Mouse (Mus musculus): ENCODE data around the gene Khdc4. TPM values are rescaled to one million over a fixed set of nuclear protein-coding genes. Genes with fewer than 3 reads are reported as not detected.
"Not testable (repeated sequence)": the region's sequence is repeated elsewhere in the genome, so short reads cannot be mapped to it uniquely, and the experiment has no call there.

Khdc4 gene
- polyA plus RNA-seq, 1 experiment from 2014 or later = 86.7 TPM

DNA sequence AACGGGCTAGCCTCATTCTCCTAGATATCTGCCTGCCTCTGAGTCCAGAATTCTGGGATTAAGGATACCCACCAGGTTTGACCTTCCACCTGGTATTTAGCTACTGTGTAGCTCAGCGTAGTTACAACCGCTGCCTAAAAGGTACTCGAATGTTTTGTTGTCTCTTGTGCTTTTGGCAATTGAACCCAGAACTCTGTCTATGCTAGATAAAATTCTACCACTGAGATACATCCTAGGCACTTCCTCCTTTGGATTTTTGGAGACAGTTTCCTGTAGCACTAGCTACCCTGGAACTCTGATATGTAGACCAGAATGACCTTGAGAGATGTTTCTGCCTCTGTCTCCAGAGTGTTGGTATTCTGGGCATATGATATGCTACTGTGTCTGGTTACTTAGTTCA is 28.1 kb downstream of the Khdc4 start:
- Histone ChIP-seq H3K9ac (no peak overlapping the region), H3K27ac (no peak overlapping the region), H3K4me2 (no peak overlapping the region), H3K4me1 (peaks cover 14% of the 10 kb centered on the region), H3K36me3 (peaks cover 50% of the 10 kb centered on the region), H3K9me3 (no peaks in the 10 kb centered on the region), H3K27me3 (no peaks in the 10 kb centered on the region), H3K4me3 (no peak overlapping the region)
- 92% methylated on average over 4 of the region's 4 CpGs for WGBS
- no peak for ATAC-seq (ENCODE audit: insufficient number of reproducible peaks, low FRiP score, low TSS enrichment, low read depth)

DNA sequence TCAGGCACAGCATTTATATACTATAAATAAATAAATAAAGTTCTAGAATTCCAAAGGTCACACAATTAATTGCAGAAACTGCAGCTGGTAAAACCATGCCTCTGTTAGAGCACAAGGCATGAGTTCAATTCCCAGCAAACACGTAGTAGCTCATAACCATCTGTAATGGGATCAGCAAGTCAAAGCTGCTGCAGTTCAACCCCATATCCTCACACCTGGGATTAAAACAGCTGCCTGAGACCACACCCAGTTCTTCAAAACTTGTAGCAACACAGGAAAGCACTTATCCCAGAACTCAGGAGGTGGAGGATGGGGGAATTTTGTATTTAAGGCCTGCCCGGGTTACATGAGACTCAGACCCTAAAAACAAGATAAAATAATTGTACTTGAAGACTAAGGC is 29.1 kb downstream of the Khdc4 start:
- H3K36me3 ChIP-seq = peaks cover 48% of the 10 kb centered on the region
- WGBS = 47% methylated on average over 2 of the region's 2 CpGs
- no peak for ATAC-seq (ENCODE audit: insufficient number of reproducible peaks, low FRiP score, low TSS enrichment, low read depth)

DNA sequence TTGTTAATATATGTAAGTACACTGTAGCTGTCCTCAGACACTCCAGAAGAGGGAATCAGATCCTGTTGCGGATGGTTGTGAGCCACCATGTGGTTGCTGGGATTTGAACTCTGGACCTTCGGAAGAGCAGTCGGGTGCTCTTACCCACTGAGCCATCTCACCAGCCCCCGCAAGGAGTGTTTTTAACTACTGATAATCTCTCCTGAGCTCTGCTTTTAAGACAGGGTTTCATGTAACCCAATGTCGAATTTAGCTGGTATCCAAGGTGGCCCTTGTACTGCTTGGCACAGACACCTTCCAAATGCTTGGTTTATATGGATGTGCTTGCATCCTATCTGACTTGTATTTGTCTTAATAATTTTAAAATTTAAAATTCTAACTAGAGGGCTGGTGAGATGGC is 30.1 kb downstream of the Khdc4 start:
- not testable (repeated sequence) for ATAC-seq (ENCODE audit: insufficient number of reproducible peaks, low FRiP score, low TSS enrichment, low read depth); H3K9ac ChIP-seq; H3K4me2 ChIP-seq; H3K27me3 ChIP-seq; H3K4me3 ChIP-seq; H3K27ac ChIP-seq; H3K9me3 ChIP-seq
- Histone ChIP-seq H3K36me3 (peaks cover 48% of the 10 kb centered on the region), H3K4me1 (peaks cover 21% of the 10 kb centered on the region)
- WGBS = 83% methylated on average over 5 of the region's 5 CpGs

More for the DNA sequence above, 29.1 kb downstream of the Khdc4 start:
- no peaks in the 10 kb centered on the region for H3K9me3 ChIP-seq
- no peak overlapping the region for H3K9ac ChIP-seq
- no peak overlapping the region for H3K4me2 ChIP-seq
- H3K4me1 ChIP-seq = peaks cover 21% of the 10 kb centered on the region
- H3K27ac ChIP-seq = peak overlapping the region; percentile 8; the same call in 1 of the 2 replicates
- H3K27me3 ChIP-seq = no peaks in the 10 kb centered on the region
- no peak overlapping the region for H3K4me3 ChIP-seq

DNA sequence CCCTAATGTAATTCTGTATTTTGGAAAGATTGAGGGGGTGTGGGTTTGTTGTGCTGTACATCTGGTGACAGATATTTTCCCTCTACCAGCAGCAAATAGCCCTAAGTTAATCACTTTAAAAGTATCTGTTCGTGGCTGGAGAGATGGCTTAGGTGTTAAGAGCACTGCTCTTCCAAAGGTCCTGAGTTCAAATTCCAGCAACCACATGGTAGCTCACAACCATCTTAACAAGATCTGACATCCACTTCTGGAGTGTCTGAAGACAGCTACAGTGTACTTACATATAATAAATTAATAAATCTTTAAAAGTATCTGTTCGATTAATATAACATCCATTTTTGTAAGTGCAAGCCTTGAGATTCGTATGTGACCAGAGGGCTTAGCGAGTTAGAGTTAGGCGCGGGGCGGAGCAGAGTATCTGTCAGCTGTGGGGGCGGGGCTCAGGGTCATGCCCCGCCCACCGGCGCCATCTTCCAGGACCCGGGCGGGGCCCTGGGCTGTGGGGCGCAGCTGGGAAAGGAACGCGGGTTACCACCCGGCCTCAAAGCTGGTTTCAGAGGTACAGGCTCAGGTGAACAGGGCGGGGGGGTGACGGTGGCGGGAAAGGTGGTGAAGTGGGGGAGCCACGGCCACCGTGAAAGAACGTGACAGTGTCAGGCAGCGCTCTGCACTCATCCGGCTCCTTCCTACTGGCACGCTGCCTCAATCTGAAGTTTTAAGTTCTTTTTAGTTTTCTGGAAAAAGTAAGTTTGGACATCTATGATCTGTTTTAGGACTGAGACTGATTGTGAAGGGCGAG is 31.0 kb downstream of the Khdc4 start, which contains the start of gene Rit1:
Gene Rit1, plus strand, starts transcription at position 440 of the 799 bp plus-strand sequence.
- Histone ChIP-seq H3K4me1 (peaks cover 21% of the 10 kb centered on the region), H3K27ac (peak within 1 kb of the TSS; percentile 83), H3K4me3 (peak within 1 kb of the TSS; percentile 75), H3K36me3 (peaks cover 49% of the 10 kb centered on the region), H3K9ac (peak within 1 kb of the TSS; percentile 57), H3K4me2 (peak within 1 kb of the TSS; percentile 82), H3K27me3 (no peaks in the 10 kb centered on the region), H3K9me3 (no peaks in the 10 kb centered on the region)
- ATAC-seq (ENCODE audit: insufficient number of reproducible peaks, low FRiP score, low TSS enrichment, low read depth) = peak; percentile 93
- 2% methylated on average over 27 of the region's 27 CpGs for WGBS

DNA sequence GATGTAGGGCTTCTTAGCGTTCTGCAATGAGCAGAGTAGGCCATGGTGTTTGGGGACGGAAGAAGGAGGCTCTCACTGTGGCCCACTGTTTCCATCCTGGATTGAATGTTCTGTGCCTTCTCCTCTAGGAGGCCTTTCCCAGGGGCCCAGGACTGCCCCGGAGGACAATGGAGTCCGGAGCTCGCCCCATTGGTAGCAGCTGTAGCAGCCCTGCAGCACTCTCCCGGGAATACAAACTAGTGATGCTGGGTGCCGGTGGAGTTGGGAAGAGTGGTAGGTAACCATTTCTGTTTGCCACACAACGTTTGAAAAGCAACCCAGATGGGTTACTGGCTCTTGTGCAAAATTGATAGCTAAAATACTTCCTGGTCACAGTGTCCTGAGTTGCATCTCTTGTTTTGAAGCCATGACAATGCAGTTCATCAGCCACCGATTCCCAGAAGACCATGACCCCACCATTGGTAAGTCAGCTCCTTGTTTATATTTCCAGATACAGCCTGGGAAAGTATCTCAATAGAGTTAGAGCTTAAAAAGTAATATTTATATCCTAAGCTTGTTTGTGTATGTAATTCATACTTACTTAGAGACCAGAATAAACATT is 31.7 kb downstream of the Khdc4 start:
- H3K4me3 ChIP-seq = peak overlapping the region; percentile 75
- 9% methylated on average over 9 of the region's 9 CpGs for WGBS
- peak; percentile 64 for ATAC-seq (ENCODE audit: insufficient number of reproducible peaks, low FRiP score, low TSS enrichment, low read depth)

DNA sequence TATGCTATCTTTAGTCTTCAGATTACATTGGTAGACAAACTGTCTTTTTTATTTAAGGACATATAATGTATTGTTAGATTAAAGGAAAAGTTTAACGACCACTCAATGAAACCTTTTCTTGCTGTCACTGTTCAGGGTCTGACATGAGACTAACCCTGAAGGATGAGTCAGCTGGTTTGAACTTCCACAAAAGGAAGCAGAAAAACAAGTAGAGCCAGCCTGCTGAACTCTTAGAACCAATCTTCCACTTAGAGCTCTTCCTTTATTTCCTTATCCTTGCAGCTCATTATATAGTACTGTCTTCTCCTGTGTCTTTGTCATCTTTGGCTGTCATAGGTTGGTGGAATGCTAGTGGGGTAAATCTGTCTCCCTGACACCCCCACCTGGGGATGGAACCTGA is 32.2 kb downstream of the Khdc4 start:
- WGBS = 69% methylated on average over 1 of the region's 1 CpGs

More for the DNA sequence above, 31.7 kb downstream of the Khdc4 start:
- no peaks in the 10 kb centered on the region for H3K9me3 ChIP-seq
- peaks cover 47% of the 10 kb centered on the region for H3K36me3 ChIP-seq
- no peaks in the 10 kb centered on the region for H3K27me3 ChIP-seq
- peak overlapping the region; percentile 57 for H3K9ac ChIP-seq
- H3K4me1 ChIP-seq = peaks cover 21% of the 10 kb centered on the region
- H3K27ac ChIP-seq = peak overlapping the region; percentile 83
- peak overlapping the region; percentile 82 for H3K4me2 ChIP-seq

DNA sequence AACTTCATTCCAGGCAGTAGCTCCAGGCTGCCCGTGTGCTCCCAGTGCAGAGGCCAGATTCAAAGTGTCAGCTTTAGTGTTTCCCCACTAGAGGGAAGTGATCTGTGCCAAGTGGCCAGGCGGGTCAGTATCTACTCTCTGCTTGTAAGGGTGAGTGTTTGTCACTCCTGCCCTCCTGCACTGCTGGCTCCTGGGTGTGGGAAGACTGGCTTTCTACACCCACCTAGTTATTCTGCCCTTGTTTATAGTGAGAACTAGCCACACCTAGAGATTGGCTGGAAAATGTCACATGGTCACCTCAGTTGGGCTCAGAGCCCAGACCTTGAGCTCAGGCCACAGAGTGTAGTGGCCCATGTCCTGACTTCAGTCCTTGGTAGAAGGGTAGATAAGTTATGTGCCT is 33.5 kb downstream of the Khdc4 start:
- ATAC-seq (ENCODE audit: insufficient number of reproducible peaks, low FRiP score, low TSS enrichment, low read depth) = no peak
- no peaks in the 10 kb centered on the region for H3K27me3 ChIP-seq
- no peak overlapping the region for H3K4me2 ChIP-seq
- peaks cover 21% of the 10 kb centered on the region for H3K4me1 ChIP-seq
- H3K27ac ChIP-seq = no peak overlapping the region
- peaks cover 42% of the 10 kb centered on the region for H3K36me3 ChIP-seq
- no peak overlapping the region for H3K9ac ChIP-seq
- H3K4me3 ChIP-seq = no peak overlapping the region
- WGBS = 53% methylated on average over 2 of the region's 2 CpGs
- H3K9me3 ChIP-seq = no peaks in the 10 kb centered on the region

More for the DNA sequence above, 32.2 kb downstream of the Khdc4 start:
- ATAC-seq (ENCODE audit: insufficient number of reproducible peaks, low FRiP score, low TSS enrichment, low read depth) = no peak
- H3K4me3 ChIP-seq = peak overlapping the region; percentile 10
- H3K9me3 ChIP-seq = no peaks in the 10 kb centered on the region
- H3K27ac ChIP-seq = 0 out of 2 replicates have a peak overlapping the region, but pooled peaks have one; percentile 38
- peaks cover 44% of the 10 kb centered on the region for H3K36me3 ChIP-seq
- H3K27me3 ChIP-seq = no peaks in the 10 kb centered on the region
- H3K9ac ChIP-seq = no peak overlapping the region
- H3K4me2 ChIP-seq = peak overlapping the region; percentile 30
- H3K4me1 ChIP-seq = peaks cover 21% of the 10 kb centered on the region

DNA sequence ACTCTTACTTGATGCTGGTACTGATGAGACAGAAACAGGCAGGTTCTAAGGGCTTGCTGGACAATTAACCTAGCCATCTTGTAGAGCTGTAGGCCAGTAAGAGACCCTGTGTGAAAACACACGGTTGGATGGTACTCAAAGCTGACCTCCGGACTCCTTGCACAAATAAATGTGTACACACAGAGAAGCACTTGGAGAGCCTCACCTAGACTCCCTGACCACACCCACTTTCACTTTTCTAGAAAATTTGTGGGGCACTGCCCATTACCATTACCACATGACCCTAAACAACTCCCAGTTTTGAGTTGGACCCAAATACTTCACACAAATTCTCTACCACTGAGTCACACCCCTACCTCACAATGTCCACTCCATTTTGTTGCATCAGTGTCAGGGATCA is 51.0 kb downstream of the Khdc4 start:
- no peaks in the 10 kb centered on the region for H3K9me3 ChIP-seq
- H3K27ac ChIP-seq = no peak overlapping the region
- no peak overlapping the region for H3K9ac ChIP-seq
- H3K4me1 ChIP-seq = no peaks in the 10 kb centered on the region
- no peak overlapping the region for H3K4me2 ChIP-seq
- H3K27me3 ChIP-seq = no peaks in the 10 kb centered on the region
- ATAC-seq (ENCODE audit: insufficient number of reproducible peaks, low FRiP score, low TSS enrichment, low read depth) = no peak
- peaks cover 5% of the 10 kb centered on the region; the same call in 1 of the 2 replicates for H3K36me3 ChIP-seq
- 95% methylated on average over 2 of the region's 2 CpGs for WGBS
- H3K4me3 ChIP-seq = no peak overlapping the region

DNA sequence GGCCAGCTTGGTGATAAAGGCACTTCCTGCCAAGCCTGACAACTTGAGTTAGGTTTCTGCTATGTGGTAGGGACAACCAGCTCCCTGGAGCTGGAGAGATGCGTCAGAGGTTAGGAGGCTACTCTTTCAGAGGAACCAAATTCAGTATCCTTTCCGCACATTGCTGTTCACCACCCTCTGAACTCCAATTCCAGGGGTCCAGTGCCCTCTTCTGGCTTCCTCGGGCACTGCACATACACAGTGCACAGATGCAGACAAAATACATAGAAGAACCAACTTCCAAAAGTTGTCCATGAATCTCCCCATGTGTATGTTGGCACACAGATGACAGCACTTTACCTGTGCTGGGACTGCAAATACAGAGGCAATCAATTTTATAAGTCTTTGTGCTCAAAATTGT is 53.0 kb downstream of the Khdc4 start:
- no peak for ATAC-seq (ENCODE audit: insufficient number of reproducible peaks, low FRiP score, low TSS enrichment, low read depth)
- no peak overlapping the region for H3K9ac ChIP-seq
- H3K27ac ChIP-seq = no peak overlapping the region
- H3K4me3 ChIP-seq = no peak overlapping the region
- H3K4me2 ChIP-seq = no peak overlapping the region
- WGBS = 53% methylated on average over 3 of the region's 3 CpGs
- H3K27me3 ChIP-seq = no peaks in the 10 kb centered on the region
- no peaks in the 10 kb centered on the region; the same call in 1 of the 2 replicates for H3K36me3 ChIP-seq
- H3K4me1 ChIP-seq = no peaks in the 10 kb centered on the region
- no peaks in the 10 kb centered on the region for H3K9me3 ChIP-seq

DNA sequence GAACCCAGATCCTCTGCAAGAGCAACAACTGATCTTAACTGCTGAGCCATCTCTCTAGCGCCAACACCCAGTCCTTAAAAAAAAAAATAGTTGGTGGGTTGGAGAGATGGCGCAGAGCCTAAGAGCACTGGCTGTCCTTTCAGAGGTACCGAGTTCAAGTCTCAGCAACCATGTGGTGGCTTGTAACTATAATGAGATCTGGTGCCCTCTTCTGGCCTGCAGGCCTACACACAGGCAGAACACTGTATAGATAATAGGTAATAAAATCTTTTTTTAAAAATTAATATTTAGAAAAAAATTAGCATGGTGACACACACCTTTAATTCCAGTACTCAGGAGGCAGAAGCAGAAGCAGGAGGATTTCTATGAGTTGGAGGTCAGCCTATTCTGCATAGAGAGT is 54.5 kb downstream of the Khdc4 start:
- Histone ChIP-seq H3K36me3 (peaks cover 3% of the 10 kb centered on the region), H3K4me1 (no peaks in the 10 kb centered on the region), H3K27ac (no peak overlapping the region), H3K9ac (no peak overlapping the region), H3K9me3 (no peaks in the 10 kb centered on the region), H3K27me3 (no peaks in the 10 kb centered on the region), H3K4me2 (no peak overlapping the region), H3K4me3 (no peak overlapping the region)
- no peak for ATAC-seq (ENCODE audit: insufficient number of reproducible peaks, low FRiP score, low TSS enrichment, low read depth)
- WGBS = 95% methylated on average over 3 of the region's 3 CpGs

DNA sequence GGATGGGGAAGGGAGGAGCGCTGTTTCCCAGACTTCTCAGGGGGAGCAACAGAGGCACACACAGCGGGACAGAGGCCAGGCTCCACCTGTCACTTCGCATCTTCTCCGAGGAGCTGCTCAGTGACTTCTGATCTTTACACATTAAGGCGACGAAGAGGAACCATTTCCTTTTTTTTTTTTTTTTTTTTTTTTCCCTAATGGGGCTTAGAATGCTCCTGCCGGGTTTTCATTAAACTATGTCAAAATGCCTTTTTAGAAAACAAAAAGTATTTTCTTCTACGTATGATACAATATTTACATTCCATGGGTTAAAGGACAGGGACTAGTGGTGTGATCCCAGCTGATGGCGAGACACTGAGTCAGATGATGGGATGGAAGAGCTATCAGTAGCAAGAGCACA is 59.9 kb downstream of the Khdc4 start:
- peaks cover 10% of the 10 kb centered on the region; the same call in 1 of the 2 replicates for H3K9me3 ChIP-seq
- 91% methylated on average over 9 of the region's 9 CpGs for WGBS
- H3K36me3 ChIP-seq = peaks cover 38% of the 10 kb centered on the region
- H3K27me3 ChIP-seq = no peaks in the 10 kb centered on the region
- no peak overlapping the region for H3K27ac ChIP-seq
- no peaks in the 10 kb centered on the region for H3K4me1 ChIP-seq
- H3K4me2 ChIP-seq = no peak overlapping the region
- no peak overlapping the region for H3K9ac ChIP-seq
- ATAC-seq (ENCODE audit: insufficient number of reproducible peaks, low FRiP score, low TSS enrichment, low read depth) = no peak
- no peak overlapping the region for H3K4me3 ChIP-seq

Measured in limb, embryonic 15.5 days (tissue).